In genomic region chr6:48444310-48445180, GRCm38 (mm10) we compare ENCODE assay signal across 8 mouse cellular contexts. TPM values are rescaled to one million over a fixed set of nuclear protein-coding genes. Genes with fewer than 3 reads are reported as not detected.
DNase-seq lines count a peak whose midpoint lies in the region; ATAC-seq and TF ChIP-seq lines count a peak whose summit lies in the region.

No protein-coding gene starts in this region.

- H3K9me3 ChIP-seq in embryonic facial prominence, embryonic 15.5 days (replicated peaks): no peaks in the 10 kb centered on the region
- H3K9me3 ChIP-seq in heart, embryonic 14.5 days (ENCODE audit: control insufficient read depth, low read length): no peaks in the 10 kb centered on the region

- no peak for TF ChIP-seq POLR2A in bone marrow, adult 2 months (IDR thresholded peaks at IDR 0.05; ENCODE audit: borderline replicate concordance, control insufficient read depth, low read depth, low read length)

- peaks cover 2% of the 10 kb centered on the region; the same call in 1 of the 2 replicates for H3K4me1 ChIP-seq in bone marrow, adult 2 months (ENCODE audit: control insufficient read depth, insufficient read depth, low read length)
- peaks cover 29% of the 10 kb centered on the region for H3K4me1 ChIP-seq in embryonic facial prominence, embryonic 15.5 days
- H3K4me1 ChIP-seq in heart, embryonic 14.5 days (ENCODE audit: control insufficient read depth in 2 of 2, insufficient read depth in 2 of 2, low read length in 2 of 2): peaks cover 16 to 31% of the 10 kb centered on the region in 2 experiments

- peak overlapping the region; percentile 81 for H3K4me2 ChIP-seq in embryonic facial prominence, embryonic 15.5 days (replicated peaks)
- peak overlapping the region; percentile 93 for H3K4me2 ChIP-seq in heart, embryonic 14.5 days (ENCODE audit: low read length)

- peak; percentile 69 for ATAC-seq in embryonic facial prominence, embryonic 15.5 days (ENCODE audit: insufficient number of reproducible peaks, low FRiP score, low TSS enrichment, low read depth)
- peak; percentile 58 for ATAC-seq in heart, embryonic 14.5 days (ENCODE audit: insufficient number of reproducible peaks, insufficient read depth, low FRiP score, low read depth)
- ATAC-seq in megakaryocyte-erythroid progenitor cell, adult 5-6 weeks (replicated peaks; ENCODE audit: low FRiP score, low TSS enrichment, poor library complexity, severe bottlenecking): no peak

- peak overlapping the region; percentile 85 for H3K9ac ChIP-seq in embryonic facial prominence, embryonic 15.5 days
- peak overlapping the region; percentile 94 for H3K9ac ChIP-seq in heart, embryonic 14.5 days (ENCODE audit: low read length)

- H3K27me3 ChIP-seq in embryonic facial prominence, embryonic 15.5 days: no peaks in the 10 kb centered on the region
- peaks cover 2% of the 10 kb centered on the region; the same call in 1 of the 2 replicates for H3K27me3 ChIP-seq in heart, embryonic 14.5 days (ENCODE audit: control insufficient read depth, insufficient read depth, low read length)

- WGBS in bone marrow, adult 2 months: 2% methylated on average over 32 of the region's 34 CpGs
- WGBS in embryonic facial prominence, embryonic 15.5 days: 0% methylated on average over 31 of the region's 34 CpGs
- 1% methylated on average over 31 of the region's 34 CpGs for WGBS in heart, embryonic 14.5 days

- peak overlapping the region; percentile 70 for H3K4me3 ChIP-seq in bone marrow, adult 2 months (replicated peaks; ENCODE audit: control insufficient read depth, low read depth, low read length)
- H3K4me3 ChIP-seq in embryonic facial prominence, embryonic 15.5 days (replicated peaks): peak overlapping the region; percentile 85
- H3K4me3 ChIP-seq in heart, embryonic 14.5 days (ENCODE audit: control insufficient read depth in 1 of 2, insufficient read depth in 1 of 2, low read depth in 1 of 2, low read length in 2 of 2): peak overlapping the region; percentile 89

- DNase-seq in ES-CJ7 (ENCODE audit: low read depth, low spot score): peak; percentile 96
- DNase-seq in layer of hippocampus, adult 9-10 months (ENCODE audit: low spot score): peak; percentile 30
- peak; percentile 96 for DNase-seq in lung, postnatal 10 days
- peak; percentile 98 for DNase-seq in retina, postnatal 1 day

- peaks cover 25% of the 10 kb centered on the region for H3K36me3 ChIP-seq in embryonic facial prominence, embryonic 15.5 days
- peaks cover 35% of the 10 kb centered on the region for H3K36me3 ChIP-seq in heart, embryonic 14.5 days (ENCODE audit: control insufficient read depth, insufficient read depth, low read length)

- TF ChIP-seq CTCF in bone marrow, adult 2 months (IDR thresholded peaks at IDR 0.05; ENCODE audit: control insufficient read depth, insufficient read depth, low read length): no peak

- H3K27ac ChIP-seq in bone marrow, adult 2 months (ENCODE audit: control insufficient read depth, insufficient read depth, low read depth, low read length, poor library complexity): peak overlapping the region; percentile 63
- H3K27ac ChIP-seq in embryonic facial prominence, embryonic 15.5 days (replicated peaks): peak overlapping the region; percentile 97
- peak overlapping the region; percentile 83 to 94 for H3K27ac ChIP-seq in heart, embryonic 14.5 days (replicated peaks in 1 of 2; ENCODE audit: control insufficient read depth in 1 of 2, insufficient read depth in 1 of 2, low read depth in 2 of 2, low read length in 2 of 2)

RNA-seq across cellular contexts. Expression of gene Zfp467, which starts 1.1 kb away (rescaled TPM):
- 3.2 and 9.0 TPM in 2 replicates for polyA plus RNA-seq in bone marrow, adult 2 months (2011; ENCODE audit: insufficient read depth, insufficient read length, low replicate concordance, missing spikeins)
- polyA plus RNA-seq in embryonic facial prominence, embryonic 15.5 days (2015; fragmentation: Nextera tagmentation; extraction: Ambion mirVana): 28.5 and 29.5 TPM in 2 replicates
- 24.8 and 26.2 TPM in 2 replicates for polyA plus RNA-seq in heart, embryonic 14.5 days (2014; fragmentation: Nextera tagmentation; extraction: Ambion mirVana)
- total RNA-seq in megakaryocyte-erythroid progenitor cell, adult 5-6 weeks (2014; fragmentation: Nextera tagmentation): 0.33 and 0.67 TPM in 2 replicates
- 0.33 TPM in 1 of 2 replicates, not detected in the other for total RNA-seq in megakaryocyte-erythroid progenitor cell, adult 5-6 weeks (2017)

RNA-seq across cellular contexts. Expression of gene Sspo, which starts 3.5 kb away (rescaled TPM):
- 0.25 and 0.27 TPM in 2 replicates for polyA plus RNA-seq in bone marrow, adult 2 months (2011; ENCODE audit: insufficient read depth, insufficient read length, low replicate concordance, missing spikeins)
- 0.25 and 0.51 TPM in 2 replicates for polyA plus RNA-seq in embryonic facial prominence, embryonic 15.5 days (2015; fragmentation: Nextera tagmentation; extraction: Ambion mirVana)
- polyA plus RNA-seq in heart, embryonic 14.5 days (2014; fragmentation: Nextera tagmentation; extraction: Ambion mirVana): 0.57 and 0.58 TPM in 2 replicates
- total RNA-seq in megakaryocyte-erythroid progenitor cell, adult 5-6 weeks (2014; fragmentation: Nextera tagmentation): not detected in 2 replicates
- not detected in 2 replicates for total RNA-seq in megakaryocyte-erythroid progenitor cell, adult 5-6 weeks (2017)

RNA-seq across cellular contexts. Expression of gene Krba1, which starts 49.2 kb away (rescaled TPM):
- polyA plus RNA-seq in bone marrow, adult 2 months (2011; ENCODE audit: insufficient read depth, insufficient read length, low replicate concordance, missing spikeins): 1.7 and 5.7 TPM in 2 replicates
- polyA plus RNA-seq in embryonic facial prominence, embryonic 15.5 days (2015; fragmentation: Nextera tagmentation; extraction: Ambion mirVana): 21.9 and 22.6 TPM in 2 replicates
- polyA plus RNA-seq in heart, embryonic 14.5 days (2014; fragmentation: Nextera tagmentation; extraction: Ambion mirVana): 14.4 and 16.5 TPM in 2 replicates
- total RNA-seq in megakaryocyte-erythroid progenitor cell, adult 5-6 weeks (2014; fragmentation: Nextera tagmentation): 8.4 and 9.1 TPM in 2 replicates
- total RNA-seq in megakaryocyte-erythroid progenitor cell, adult 5-6 weeks (2017): 4.8 and 8.0 TPM in 2 replicates

Comparison
In these comparisons a context has a peak if more than half of its experiments do, and no peak if none do; other contexts are left out.
1. DNase-seq: peak in every context shown above with its lines; median percentile 98 in retina, postnatal 1 day; 96 in ES-CJ7; 96 in lung, postnatal 10 days; 30 in layer of hippocampus, adult 9-10 months.